Mouse (Mus musculus): ENCODE data around the gene Dock1. TPM values are rescaled to one million over a fixed set of nuclear protein-coding genes. Genes with fewer than 3 reads are reported as not detected.

Dock1 gene
- total RNA-seq, 1 experiment from 2014 or later, result 1.4 TPM

DNA sequence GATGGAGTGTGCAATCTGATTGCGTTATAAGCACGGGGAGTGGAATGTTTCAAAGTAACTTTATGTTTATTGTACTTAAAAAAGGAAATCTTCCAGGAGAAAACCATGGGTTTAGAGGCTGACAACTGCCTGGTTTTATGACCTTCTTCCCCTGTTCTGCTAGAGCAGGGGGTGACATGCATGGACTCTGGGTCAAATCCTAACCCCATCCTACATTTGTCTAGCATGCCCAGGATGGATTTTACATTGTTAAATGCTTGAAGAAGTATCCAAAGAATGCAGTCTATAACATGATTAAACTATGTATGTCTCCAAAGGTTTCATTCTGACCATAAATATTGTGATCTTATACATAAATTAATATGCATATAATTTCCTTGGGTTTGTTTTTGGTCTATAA is 229.0 kb downstream of the Dock1 start:
- no peak for ATAC-seq (ENCODE audit: extremely low read depth, insufficient number of reproducible peaks, low FRiP score, poor library complexity, severe bottlenecking)

DNA sequence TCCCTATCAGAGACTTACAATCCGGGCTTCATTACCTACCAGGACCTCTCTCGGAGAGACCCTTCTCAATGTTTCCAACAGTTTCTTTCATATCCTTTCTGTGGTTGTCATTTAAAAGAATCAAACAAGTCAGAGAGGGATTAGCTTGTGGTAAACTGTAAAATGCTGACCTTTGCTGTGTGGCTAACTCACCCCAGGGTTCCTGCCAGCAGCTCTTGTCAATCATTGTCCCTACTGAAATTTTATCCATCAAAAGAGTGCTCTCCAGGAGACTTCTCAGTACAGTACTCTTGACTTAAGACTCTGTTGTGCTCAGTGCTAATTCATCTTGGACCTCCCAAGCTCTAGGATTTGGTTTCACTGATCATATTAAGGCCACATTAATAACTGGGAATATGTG is 231.5 kb downstream of the Dock1 start:
- ATAC-seq (ENCODE audit: extremely low read depth, insufficient number of reproducible peaks, low FRiP score, poor library complexity, severe bottlenecking), result no peak

DNA sequence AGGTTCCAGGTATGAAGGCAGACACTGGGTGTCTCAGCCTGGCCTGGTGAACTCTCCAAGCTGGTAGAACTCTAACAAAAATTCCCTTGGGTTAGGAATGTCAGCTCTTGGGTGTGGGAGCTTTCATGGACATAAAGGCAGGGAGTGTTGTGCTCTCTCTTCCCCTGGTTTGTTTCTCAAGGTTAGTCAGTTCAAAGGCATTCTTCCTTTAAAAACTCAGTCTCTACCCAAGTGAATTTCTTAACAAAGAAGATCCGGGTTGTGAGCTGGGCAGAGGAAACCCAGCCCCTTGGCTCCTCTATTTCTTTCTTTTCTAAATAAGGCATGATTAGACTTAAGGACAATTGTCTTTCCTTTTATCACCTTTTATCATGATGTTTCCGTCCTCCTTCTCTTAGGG is 261.4 kb downstream of the Dock1 start:
- no peak for ATAC-seq (ENCODE audit: extremely low read depth, insufficient number of reproducible peaks, low FRiP score, poor library complexity, severe bottlenecking)

DNA sequence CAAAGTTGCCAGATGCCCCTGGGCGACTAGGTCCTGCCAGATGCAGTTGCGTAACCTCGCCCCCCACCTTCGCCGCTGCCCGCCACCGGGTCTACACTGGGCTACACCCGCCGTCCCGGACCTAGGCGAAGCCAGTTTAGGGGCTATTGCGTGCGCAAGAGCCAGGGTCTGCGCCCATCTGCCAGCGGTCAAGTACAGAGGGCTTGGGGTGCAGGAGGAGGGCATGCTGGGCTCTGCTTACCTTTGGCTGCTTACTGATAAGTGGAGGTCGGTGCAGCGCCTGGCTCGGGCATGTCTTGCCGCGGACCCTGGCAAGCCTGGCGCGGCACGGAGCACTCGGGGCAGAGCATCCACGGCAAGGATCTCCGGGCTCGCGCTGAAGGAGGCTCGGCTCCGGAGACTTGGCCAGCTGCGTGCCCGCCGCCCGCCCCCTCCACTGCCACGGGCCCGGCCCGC is 267.0 kb downstream of the Dock1 start:
- ATAC-seq (ENCODE audit: extremely low read depth, insufficient number of reproducible peaks, low FRiP score, poor library complexity, severe bottlenecking), result no peak

DNA sequence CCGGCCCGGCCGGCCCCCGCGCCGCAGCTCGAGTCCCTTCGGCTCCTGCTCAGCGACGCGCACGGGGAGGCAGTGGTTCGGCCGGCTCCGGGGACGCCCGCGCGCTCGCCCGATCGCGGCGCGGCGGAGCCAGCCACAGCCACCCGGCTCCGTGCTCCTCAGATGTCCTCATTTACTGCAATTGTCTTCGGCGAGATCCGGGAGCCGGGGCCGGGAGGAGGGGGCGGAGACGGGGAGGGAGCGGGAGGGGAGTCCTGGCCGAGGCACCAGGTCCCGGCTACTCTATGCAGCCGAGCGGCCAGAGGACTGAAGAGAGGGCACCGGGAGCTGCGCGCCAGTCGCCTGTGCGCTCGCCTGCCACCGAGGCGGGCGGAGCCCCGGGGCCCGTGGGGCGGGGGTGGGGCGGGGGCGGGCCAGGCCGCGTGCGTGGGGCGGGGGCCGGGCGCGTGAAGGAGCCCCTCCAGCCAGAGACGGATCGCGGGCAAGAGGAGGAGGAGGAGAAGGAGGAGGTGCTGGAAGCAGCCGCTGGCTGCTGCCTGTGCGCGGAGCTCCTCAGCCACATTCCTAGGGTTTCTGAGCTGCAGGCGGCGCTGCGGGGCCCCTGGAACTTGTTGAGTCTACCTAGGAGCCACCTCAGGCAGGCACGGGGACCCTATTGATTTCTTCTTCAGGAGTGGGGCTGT is 267.6 kb downstream of the Dock1 start, which contains the start of gene Fam196a:
TSS of gene Fam196a (minus strand) at position 504 of the 683 bp plus-strand sequence.
- ATAC-seq (ENCODE audit: extremely low read depth, insufficient number of reproducible peaks, low FRiP score, poor library complexity, severe bottlenecking), result no peak

DNA sequence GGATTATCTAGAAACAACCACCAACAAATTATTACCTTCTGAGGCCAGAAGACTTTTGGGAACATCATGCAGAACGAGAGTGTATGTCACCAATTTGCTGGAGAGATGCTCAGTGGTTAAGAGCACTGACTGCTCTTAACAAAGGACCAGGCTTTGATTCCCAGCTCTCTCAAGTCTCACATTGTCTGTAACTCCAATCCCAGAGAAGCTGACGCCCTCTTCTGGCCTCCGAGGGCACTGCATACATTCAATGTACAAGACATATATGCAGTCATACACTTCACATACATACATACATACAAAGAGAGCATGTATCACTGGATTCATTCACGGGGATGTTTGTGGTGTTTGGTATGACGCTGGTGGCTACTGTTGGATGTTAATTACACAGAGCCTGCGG is 271.4 kb downstream of the Dock1 start:
- ATAC-seq (ENCODE audit: extremely low read depth, insufficient number of reproducible peaks, low FRiP score, poor library complexity, severe bottlenecking), result no peak

DNA sequence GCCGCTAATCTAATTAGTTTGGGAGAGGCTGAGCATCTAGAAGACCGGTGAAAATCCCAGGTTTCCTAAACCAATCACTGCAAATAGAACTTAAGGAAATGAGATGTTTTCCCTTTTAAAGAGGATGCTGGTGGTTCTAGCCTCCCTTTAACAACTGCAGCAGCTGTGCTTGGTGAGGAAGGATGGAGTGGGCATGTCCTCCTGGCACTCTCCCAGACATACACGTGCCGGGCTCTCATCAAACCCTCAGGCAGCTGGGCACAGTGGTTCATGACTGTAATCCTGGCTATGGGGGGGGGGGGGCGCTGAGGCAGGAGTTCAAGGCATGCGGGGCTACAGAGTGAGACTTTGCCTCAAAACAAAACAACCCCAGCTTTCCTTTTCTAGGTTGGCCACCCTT is 272.6 kb downstream of the Dock1 start:
- no peak for ATAC-seq (ENCODE audit: extremely low read depth, insufficient number of reproducible peaks, low FRiP score, poor library complexity, severe bottlenecking)

DNA sequence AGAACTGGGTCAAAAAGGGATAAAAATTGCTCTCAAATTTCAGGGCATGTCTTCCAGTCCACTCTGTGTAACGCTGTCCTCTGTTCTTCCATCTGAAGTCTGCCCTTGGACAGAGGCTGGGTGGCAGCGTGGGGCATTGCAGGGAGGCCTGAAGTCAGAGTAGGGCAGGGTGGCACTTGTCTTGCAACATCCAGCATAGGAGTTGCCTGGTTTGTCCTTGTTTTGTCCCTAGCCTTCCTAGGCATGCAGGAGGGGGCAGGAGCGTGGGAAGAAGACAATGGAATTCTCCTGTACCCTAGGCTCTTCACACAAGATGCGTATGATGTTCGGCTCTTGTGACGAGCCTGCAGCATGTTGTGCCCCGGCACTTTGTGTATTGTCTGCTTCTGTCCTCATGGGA is 273.2 kb downstream of the Dock1 start:
- ATAC-seq (ENCODE audit: extremely low read depth, insufficient number of reproducible peaks, low FRiP score, poor library complexity, severe bottlenecking), result no peak

DNA sequence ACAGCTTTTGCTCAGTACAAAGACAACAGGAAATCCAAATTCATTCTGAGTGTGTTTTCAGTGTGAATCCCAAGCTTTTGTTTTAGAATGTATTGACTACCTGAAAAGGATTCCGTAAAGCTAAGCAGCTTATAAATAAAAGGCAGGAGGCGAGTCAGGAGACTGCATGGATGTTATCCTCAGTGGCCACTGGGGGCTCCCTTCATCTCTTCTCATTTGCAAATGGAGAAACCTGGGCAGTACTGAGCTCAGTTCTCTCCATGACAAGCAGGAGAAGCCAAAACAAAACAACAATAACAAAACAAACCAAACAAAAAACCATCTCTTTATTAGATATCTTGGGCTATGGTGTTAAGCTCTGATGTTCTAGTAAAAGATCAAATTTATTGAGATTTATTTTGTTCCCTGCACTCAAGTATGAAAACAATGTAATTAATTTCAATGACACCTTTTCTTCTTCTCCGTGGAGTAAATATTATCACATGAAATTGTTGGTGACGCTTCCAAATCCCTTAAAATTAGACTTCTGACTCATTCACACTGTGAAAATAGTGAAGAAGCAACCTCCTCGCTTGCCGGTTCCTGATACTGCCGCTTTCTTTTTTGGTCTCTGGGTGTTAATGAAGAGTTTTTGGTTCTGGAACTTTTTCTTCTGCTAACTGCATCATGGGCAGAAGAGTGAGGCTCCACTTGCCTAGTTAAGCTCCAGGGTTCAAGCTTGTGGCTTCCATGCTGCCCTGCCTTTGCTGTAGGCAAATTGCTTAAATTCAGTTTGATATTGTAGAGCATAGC is 275.7 kb downstream of the Dock1 start:
- no peak for ATAC-seq (ENCODE audit: extremely low read depth, insufficient number of reproducible peaks, low FRiP score, poor library complexity, severe bottlenecking)

DNA sequence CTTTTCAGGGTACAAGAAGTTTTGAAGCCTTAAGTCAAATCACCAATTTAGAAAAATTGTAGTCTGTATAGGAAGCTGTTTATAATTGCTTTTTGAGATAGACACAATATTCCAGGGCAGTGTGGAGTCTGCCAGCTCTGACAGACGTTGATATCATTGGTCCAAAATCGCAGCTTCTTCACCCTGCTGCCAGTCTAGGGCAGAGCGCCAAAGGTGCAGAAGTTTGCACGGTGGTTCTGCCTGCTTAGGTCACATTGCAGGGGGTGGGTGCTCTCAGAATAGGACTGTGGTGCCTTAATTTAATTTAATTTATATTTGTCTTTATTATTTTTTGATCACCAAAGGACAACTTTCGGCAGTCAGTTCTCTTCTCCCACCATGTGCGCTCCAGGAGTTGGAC is 288.6 kb downstream of the Dock1 start:
- ATAC-seq (ENCODE audit: extremely low read depth, insufficient number of reproducible peaks, low FRiP score, poor library complexity, severe bottlenecking), result no peak

DNA sequence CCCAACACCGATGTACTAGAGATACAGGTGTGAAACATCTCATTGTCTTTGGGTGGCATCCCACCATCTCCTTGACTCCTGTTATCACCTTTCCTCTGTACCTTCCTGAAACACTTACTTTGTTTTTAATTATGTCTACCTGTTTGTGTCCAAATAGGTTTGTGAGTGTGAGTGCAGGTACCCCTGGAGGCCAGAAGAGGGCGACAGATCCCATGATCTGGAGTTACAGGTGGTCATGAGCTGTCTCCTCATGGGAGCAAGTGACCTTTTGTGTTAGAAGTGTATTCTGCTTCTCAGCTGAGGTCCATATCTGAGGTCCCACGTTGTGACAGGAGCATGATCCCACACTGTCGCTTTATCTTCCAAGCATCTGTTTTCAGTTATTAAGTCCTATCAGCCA is 290.4 kb downstream of the Dock1 start:
- no peak for ATAC-seq (ENCODE audit: extremely low read depth, insufficient number of reproducible peaks, low FRiP score, poor library complexity, severe bottlenecking)

DNA sequence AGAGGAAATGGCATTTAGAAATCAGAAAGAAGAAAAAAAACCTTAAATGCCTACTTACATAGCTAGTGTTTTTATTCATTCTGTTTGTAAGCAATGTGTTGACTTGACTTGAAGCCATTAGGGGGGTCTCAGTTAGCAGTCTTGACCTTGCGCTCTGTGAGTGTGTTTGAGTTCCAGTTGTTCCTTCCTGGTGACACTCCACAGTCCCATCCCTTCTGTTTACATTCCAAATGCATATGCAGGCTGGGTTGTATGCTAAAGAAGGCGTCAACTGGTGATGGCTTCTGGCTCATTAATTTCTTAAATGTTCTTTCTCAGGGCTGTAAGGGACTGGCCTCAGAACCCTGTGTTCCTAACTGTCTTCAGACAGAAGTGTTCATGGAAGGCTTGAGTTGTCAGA is 291.2 kb downstream of the Dock1 start:
- ATAC-seq (ENCODE audit: extremely low read depth, insufficient number of reproducible peaks, low FRiP score, poor library complexity, severe bottlenecking), result no peak

DNA sequence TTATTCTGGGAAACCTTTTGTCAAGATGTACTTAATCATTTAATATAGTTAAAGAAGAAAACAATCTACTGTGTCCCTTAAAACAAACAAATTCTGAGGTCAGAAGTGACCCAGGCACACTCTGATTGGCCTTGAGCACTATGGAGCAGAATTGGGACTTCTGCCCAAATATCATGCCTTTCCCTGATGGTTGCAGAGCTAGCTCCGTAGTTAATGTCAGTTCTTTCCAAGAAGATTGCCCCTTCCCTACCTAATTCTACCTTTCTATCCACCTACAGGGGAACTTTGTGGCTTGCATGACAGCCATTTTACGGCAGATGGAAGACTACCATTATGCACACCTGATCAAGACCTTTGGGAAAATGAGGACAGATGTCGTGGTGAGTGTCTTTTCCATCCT is 319.8 kb downstream of the Dock1 start:
- no peak for ATAC-seq (ENCODE audit: extremely low read depth, insufficient number of reproducible peaks, low FRiP score, poor library complexity, severe bottlenecking)

DNA sequence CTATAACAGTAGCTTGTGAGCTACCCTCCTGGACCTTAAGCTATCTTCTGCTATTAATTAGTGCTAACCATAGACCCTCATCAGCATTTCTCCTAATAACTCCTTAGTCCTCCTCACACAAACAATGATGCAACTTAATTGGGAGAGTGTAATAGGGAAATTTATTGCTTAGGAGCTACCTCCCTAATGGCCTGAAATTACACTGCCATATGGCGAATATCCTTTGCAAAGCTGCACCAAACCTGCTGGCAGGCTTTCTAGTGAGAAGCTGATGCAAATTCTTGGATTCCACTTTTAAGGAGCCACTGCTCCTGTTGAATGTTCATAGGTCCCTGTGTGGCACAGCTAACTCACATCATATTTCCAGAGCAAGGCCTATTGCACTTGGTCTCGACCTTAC is 320.5 kb downstream of the Dock1 start:
- ATAC-seq (ENCODE audit: extremely low read depth, insufficient number of reproducible peaks, low FRiP score, poor library complexity, severe bottlenecking), result no peak

DNA sequence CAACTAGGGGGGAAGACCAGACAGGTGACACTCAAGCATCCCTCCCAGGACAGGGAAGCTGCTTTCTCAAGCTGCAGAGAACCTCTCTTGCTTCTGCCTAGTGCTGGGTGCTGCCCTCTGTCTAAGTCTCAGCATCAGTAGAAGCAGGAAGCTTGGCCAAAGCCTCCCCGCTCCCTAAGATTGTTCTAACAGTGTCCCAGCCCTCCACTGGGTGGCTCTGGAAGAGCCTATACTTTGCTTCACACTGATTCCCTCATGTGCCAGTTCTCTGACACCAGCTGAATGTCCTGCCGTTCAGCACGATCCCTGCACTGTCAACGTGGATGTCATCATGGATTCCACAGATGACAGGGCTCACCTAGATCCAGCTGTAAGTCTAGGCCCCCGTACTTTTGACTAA is 324.5 kb downstream of the Dock1 start:
- ATAC-seq (ENCODE audit: extremely low read depth, insufficient number of reproducible peaks, low FRiP score, poor library complexity, severe bottlenecking), result no peak

DNA sequence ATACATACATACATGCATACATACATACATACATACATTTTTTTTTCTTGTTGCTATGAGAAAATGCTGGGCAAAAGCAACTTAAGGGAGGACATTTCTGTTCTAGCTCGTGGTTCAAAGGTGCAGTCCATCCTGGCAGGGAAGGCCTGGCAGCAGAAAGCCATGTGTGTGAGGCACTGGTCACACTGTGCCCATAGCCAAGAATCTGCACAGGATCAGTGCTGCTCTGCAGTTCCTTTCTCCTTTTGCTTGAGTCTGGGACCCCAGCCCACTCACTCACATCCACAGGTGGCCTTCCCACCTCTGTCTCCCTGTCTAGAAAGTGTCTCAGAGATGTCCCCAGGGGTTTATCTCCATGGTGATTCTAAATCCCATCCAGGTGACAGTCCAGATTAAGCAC is 331.8 kb downstream of the Dock1 start:
- ATAC-seq (ENCODE audit: extremely low read depth, insufficient number of reproducible peaks, low FRiP score, poor library complexity, severe bottlenecking), result no peak

DNA sequence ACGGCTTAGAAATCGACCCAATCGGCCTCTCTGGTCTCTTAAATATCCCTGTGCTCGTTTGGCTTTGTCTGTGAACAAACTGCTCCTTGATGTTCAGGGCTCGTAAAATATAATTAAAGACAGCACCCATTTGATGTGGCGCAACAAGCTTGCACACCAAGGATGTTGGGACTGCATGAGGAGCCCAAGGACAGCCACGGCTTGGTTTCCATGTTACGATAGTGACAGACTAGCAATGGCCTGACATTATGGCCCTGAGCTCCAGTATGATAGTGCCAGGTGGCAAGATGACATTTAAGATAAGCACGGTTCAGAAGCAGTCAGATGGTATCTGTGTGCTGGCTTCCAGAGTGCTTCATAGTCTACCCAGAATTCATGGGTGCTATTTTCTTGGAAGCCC is 332.4 kb downstream of the Dock1 start:
- ATAC-seq (ENCODE audit: extremely low read depth, insufficient number of reproducible peaks, low FRiP score, poor library complexity, severe bottlenecking), result no peak

DNA sequence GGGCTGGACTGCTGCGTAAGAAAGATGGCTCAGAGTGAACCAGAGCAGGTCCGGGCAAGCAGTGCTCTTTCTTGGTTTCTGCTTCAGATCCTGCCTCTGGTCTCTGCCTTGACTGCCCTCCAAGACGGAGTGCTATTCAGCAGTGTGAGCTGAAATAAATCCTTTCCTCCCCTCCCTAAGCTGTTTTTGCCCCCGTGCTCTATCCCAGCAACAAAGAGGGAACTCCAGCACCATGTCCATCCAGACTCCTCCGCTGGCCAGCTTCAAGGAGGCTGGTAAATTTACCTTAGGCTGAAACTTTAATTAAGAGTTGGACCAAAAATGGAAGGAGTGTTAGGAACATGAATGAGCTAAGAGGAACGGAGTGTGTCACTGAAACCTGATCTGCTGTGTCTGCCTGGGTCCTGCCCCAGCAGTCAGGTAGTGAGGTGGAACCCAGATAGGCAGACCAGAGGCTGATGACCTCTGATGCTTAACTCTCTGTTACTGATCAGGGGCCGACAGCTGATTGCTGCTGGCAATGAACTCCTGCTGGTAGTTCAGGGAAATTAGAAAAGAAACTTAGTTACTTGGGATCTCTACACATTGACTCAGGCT is 335.6 kb downstream of the Dock1 start:
- no peak for ATAC-seq (ENCODE audit: extremely low read depth, insufficient number of reproducible peaks, low FRiP score, poor library complexity, severe bottlenecking)

DNA sequence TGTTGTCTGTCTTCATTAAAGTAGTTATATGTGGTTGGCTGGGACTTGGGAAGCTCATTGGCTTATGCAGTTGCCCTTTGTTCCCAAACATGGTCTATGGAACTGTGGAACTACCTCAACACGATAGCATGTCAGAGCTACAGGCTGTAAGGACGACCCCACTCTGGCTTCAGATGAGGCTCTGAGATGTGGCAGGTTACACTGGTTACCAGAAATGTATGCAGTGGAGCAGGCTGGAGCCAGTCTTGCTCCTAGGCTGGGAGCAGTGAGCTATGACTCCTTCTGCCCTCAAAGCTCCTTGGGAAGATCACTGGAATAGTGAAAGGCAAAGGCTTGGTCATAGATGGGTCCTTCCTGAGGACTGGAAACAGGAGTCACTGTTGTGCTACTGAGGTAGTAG is 337.6 kb downstream of the Dock1 start:
- ATAC-seq (ENCODE audit: extremely low read depth, insufficient number of reproducible peaks, low FRiP score, poor library complexity, severe bottlenecking), result no peak

DNA sequence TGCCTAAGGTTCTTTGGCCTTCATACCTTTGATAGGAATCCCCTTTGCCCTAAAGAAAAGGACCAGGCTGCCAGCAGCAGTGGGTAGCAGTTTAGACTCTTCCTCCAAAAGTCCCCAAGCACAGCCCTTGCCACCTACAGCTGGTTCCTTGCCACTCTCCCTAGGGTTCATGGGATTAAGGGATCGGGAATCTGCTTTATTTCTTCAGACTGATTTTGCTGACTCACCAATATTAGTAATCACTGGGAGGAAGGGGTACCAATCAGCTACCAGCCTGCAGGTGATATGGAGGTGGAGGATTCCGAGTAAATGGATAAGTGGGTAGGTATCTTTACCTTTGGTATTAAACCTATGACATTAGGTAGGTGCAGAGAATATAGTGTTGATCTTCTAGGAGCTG is 340.5 kb downstream of the Dock1 start:
- ATAC-seq (ENCODE audit: extremely low read depth, insufficient number of reproducible peaks, low FRiP score, poor library complexity, severe bottlenecking), result no peak
